Mouse (Mus musculus) hindbrain, embryonic 16.5 days (tissue): ENCODE measurements around the gene Rnf157. TPM values are rescaled to one million over a fixed set of nuclear protein-coding genes. Genes with fewer than 3 reads are reported as not detected.
"Not testable (repeated sequence)": the region's sequence is repeated elsewhere in the genome, so short reads cannot be mapped to it uniquely, and the experiment has no call there.

Experiments
- ATAC-seq: fragments of 200-750 bp; cut with Nextera tagmentation; 2 replicates; pipeline ENCODE4 v1.8.0; 2017; ENCODE audit warnings: moderate TSS enrichment, moderate library complexity
- H3K27ac ChIP-seq: fragments of 300-500 bp; sonication (generic); 2 replicates; pipeline ENCODE4 v1.5.1; 2014; ENCODE audit warnings: low read depth, mild to moderate bottlenecking, control low read depth, low read length, moderate library complexity
- H3K27me3 ChIP-seq: fragments of 300-500 bp; sonication (generic); replicated peaks from 2 replicates; pipeline ENCODE4 v1.6.1; 2014; ENCODE audit warnings: low read length; ENCODE audit not compliant: control insufficient read depth, insufficient read depth
- H3K36me3 ChIP-seq: fragments of 300-500 bp; sonication (generic); 2 replicates; pipeline ENCODE4 v1.6.1; 2014; ENCODE audit warnings: mild to moderate bottlenecking, low read length, moderate library complexity, mixed read lengths; ENCODE audit not compliant: control insufficient read depth, insufficient read depth
- H3K4me1 ChIP-seq: fragments of 300-500 bp; sonication (generic); 2 replicates; pipeline ENCODE4 v1.6.1; 2014; ENCODE audit warnings: low read depth, low read length; ENCODE audit not compliant: control insufficient read depth, insufficient read depth
- H3K4me2 ChIP-seq: fragments of 300-500 bp; sonication (generic); 2 replicates; pipeline ENCODE4 v1.6.1; 2014; ENCODE audit warnings: mild to moderate bottlenecking, low read length, control low read depth, moderate library complexity
- H3K4me3 ChIP-seq: fragments of 300-500 bp; sonication (generic); 2 replicates; pipeline ENCODE4 v1.5.1; 2014; ENCODE audit warnings: mild to moderate bottlenecking, low read length, control low read depth, moderate library complexity
- H3K9ac ChIP-seq: fragments of 300-500 bp; sonication (generic); 2 replicates; pipeline ENCODE4 v1.6.1; 2014; ENCODE audit warnings: low read depth, mild to moderate bottlenecking, control low read depth, low read length, moderate library complexity
- H3K9me3 ChIP-seq: fragments of 300-500 bp; sonication (generic); 2 replicates; pipeline ENCODE4 v1.6.1; 2014; ENCODE audit warnings: mild to moderate bottlenecking, low read length, moderate library complexity; ENCODE audit not compliant: control insufficient read depth
- WGBS: fragments of 180-500 bp; shearing (Covaris S2); extraction: QIAGEN DNeasy Blood & Tissue Kit; methylation state at CpG from one replicate; pipeline ENCODE4 v1.1.7; 2014; 5-methylcytosine and 5-hydroxymethylcytosine counted together
- polyA plus RNA-seq: library from polyadenylated mRNA; unstranded; fragments of >200 nt; fragmentation: Nextera tagmentation; extraction: Ambion mirVana; gene quantifications from 2 replicates; pipeline ENCODE4 v1.2.1, GENCODE M21; 2015

The Rnf157 gene
- polyA plus RNA-seq, 1 experiment from 2014 or later, result 28.5 TPM

GRCm38 (mm10) chr11:116429862-116430613, 17.2 kb upstream of the Rnf157 start:
- no peak for ATAC-seq
- Histone ChIP-seq H3K9me3 (no peaks in the 10 kb centered on the region), H3K4me2 (no peak overlapping the region), H3K4me3 (no peak overlapping the region), H3K27ac (no peak overlapping the region), H3K27me3 (no peaks in the 10 kb centered on the region), H3K36me3 (no peaks in the 10 kb centered on the region), H3K4me1 (peaks cover 2% of the 10 kb centered on the region), H3K9ac (no peak overlapping the region)
- 86% methylated on average over 9 of the region's 9 CpGs for WGBS

GRCm38 (mm10) chr11:116428872-116429859, 16.3 kb upstream of the Rnf157 start:
- H3K36me3 ChIP-seq, result no peaks in the 10 kb centered on the region
- ATAC-seq, result no peak
- WGBS, result 63% methylated on average over 11 of the region's 13 CpGs

DNA sequence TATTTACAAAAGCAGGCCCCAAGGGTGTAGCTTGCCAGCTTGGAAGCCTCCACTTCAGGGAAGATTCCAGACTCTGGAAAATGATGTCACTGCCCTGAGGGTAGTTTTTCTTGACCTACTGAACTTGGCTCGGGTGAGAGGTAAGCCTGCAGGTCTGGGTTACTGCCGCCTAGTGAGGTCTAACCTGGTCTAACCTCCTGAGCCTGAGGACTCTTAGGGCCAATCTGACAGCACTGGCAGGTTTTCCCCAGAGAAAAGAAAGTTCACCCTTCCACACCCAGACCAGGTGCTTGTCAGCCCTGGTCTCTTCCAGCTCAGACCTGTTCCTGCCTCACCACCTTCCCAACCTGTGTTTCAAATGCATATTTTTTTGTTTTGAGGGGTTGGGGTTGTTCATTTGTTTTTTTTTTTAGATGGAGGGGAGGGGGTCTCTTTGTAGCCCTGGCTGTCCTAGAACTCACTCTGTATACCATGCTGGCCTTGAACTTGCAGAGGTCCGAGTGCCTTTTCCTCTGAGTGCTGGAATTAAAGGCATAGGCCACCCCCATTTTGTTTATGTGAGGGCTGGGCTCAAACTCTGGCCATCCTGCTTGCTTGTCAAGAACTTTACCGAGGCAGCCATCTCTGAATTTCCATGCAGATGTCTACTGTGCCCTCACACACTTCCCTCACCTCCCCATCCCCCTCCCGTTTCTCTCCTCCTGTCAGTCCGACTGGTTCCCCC, 14.2 kb upstream of the Rnf157 start:
- Histone ChIP-seq H3K36me3 (no peaks in the 10 kb centered on the region), H3K27me3 (no peaks in the 10 kb centered on the region), H3K27ac (no peak overlapping the region), H3K4me3 (no peak overlapping the region), H3K9ac (no peak overlapping the region), H3K4me2 (no peak overlapping the region), H3K9me3 (no peaks in the 10 kb centered on the region), H3K4me1 (no peaks in the 10 kb centered on the region)
- WGBS, result 81% methylated on average over 6 of the region's 6 CpGs
- ATAC-seq, result no peak

More at GRCm38 (mm10) chr11:116428872-116429859, 16.3 kb upstream of the Rnf157 start:
- H3K9me3 ChIP-seq, result no peaks in the 10 kb centered on the region
- H3K27me3 ChIP-seq, result no peaks in the 10 kb centered on the region
- H3K4me1 ChIP-seq, result no peaks in the 10 kb centered on the region; the same call in 1 of the 2 replicates
- H3K9ac ChIP-seq, result no peak overlapping the region
- no peak overlapping the region for H3K4me3 ChIP-seq
- no peak overlapping the region for H3K27ac ChIP-seq
- H3K4me2 ChIP-seq, result no peak overlapping the region

- ATAC-seq, H3K4me3 ChIP-seq, H3K27ac ChIP-seq, H3K9me3 ChIP-seq, H3K36me3 ChIP-seq, H3K9ac ChIP-seq, H3K4me2 ChIP-seq, H3K4me1 ChIP-seq, H3K27me3 ChIP-seq: not testable (repeated sequence)
- WGBS, result 88% methylated on average over 11 of the region's 11 CpGs
Measured at GRCm38 (mm10) chr11:116426328-116426727, 13.5 kb upstream of the Rnf157 start.

DNA sequence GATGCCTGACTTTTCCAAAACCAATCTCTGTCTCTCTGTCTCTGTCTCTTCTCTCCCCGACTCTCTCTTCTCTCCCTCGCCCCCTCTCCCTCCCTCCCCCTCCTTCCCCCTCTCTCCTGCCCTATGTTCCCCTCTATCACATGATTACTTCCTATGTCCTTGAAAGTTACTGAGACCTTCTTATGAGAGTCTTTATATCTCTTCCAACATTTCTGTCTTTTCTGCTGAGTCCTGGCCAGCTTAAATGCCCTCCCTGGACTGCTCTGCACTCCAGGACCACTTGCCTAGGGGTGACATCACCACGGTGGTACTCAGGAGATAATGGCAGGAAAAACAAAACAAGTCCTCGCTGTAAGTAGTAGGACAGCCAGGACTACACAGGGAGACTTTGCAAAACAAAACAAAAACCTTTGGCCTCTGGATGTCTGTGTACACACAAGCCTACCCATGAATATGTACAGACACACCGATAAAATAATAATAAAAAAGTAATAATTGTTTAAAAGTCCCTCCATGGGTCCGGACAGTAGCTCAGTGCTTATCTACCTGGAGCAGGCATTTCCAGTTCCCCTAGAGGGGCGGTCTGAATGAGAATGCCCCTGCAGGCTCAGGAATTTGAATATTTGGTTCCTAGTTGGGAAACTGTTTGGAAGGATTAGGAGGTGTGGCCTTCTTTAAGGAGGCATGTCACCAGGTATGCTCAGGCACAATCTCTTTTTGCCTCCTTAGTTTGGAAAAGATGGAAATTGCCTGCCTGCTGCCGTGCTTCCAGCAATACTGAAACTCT, 12.0 kb upstream of the Rnf157 start:
- H3K27me3 ChIP-seq, result no peaks in the 10 kb centered on the region
- no peak overlapping the region for H3K4me2 ChIP-seq
- no peaks in the 10 kb centered on the region for H3K4me1 ChIP-seq
- no peak overlapping the region for H3K4me3 ChIP-seq
- H3K9me3 ChIP-seq, result no peaks in the 10 kb centered on the region
- ATAC-seq, result no peak
- H3K36me3 ChIP-seq, result no peaks in the 10 kb centered on the region
- 55% methylated on average over 8 of the region's 8 CpGs for WGBS
- no peak overlapping the region for H3K27ac ChIP-seq
- H3K9ac ChIP-seq, result no peak overlapping the region

DNA sequence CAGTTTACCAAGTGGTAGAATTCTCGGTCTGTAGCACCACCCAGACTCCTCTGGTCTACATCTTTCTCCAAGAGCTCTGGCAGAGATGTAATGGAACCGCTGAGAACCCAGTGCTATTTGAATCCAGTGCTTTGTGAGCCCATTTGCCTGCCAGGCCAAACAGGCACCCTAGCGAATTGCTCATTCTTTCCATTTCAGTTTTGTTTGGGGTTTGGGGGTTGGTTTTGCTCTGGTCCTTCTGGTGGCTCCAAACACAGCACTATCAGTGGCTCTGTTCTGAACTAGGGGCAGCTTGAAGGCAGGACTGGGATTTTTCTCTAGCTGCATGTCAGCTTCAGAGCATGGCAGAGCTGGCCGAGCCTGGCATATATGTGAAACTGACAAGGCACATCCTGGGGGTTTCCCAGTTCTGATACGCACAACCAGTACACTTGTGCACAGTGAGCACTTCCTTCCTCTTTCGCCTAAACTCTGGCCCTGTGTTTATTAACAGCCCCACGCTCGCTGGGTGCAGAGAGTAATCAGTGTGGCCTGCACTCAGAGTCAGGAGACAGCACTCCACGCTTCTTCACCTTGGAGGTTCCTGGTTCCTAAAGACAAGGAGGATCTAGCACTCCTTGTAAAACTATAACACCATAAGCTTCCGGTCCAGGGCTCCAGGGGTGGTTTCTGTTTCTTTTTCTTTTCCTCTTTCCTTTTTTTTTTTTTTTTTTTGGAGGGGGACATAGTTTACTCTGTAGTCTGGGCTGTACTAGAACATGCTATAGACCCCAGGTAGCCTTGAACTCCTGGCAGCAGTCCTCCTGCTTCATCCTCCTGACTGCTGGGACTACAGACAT, 11.2 kb upstream of the Rnf157 start:
- Histone ChIP-seq H3K4me2 (no peak overlapping the region), H3K4me1 (no peaks in the 10 kb centered on the region), H3K36me3 (no peaks in the 10 kb centered on the region), H3K27ac (no peak overlapping the region), H3K9me3 (no peaks in the 10 kb centered on the region), H3K27me3 (no peaks in the 10 kb centered on the region), H3K4me3 (no peak overlapping the region), H3K9ac (no peak overlapping the region)
- ATAC-seq, result no peak
- 81% methylated on average over 10 of the region's 10 CpGs for WGBS

DNA sequence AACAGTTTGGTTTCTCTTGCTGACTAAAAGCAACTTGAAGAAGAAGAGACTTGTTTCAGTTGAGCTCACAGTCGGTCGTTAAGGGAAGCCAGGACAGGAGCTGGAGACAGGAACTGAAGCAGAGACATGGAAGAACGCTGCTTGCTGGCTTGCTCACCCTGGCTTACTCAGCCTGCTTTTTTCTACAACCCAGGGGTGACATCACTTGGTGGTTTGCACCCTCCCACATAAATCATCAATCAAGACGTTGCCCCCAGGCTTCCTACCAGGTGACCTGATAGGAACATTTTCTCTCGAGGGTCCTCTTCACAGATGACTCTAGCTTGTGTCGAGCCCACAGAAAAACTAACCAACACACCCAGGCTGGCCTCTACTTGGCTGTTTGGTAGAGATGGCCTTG, 10.4 kb upstream of the Rnf157 start:
- 82% methylated on average over 6 of the region's 6 CpGs for WGBS
- Histone ChIP-seq H3K4me2 (no peak overlapping the region), H3K27me3 (no peaks in the 10 kb centered on the region), H3K9ac (no peak overlapping the region), H3K36me3 (no peaks in the 10 kb centered on the region), H3K27ac (no peak overlapping the region), H3K9me3 (no peaks in the 10 kb centered on the region), H3K4me1 (no peaks in the 10 kb centered on the region), H3K4me3 (no peak overlapping the region)
- ATAC-seq, result no peak

DNA sequence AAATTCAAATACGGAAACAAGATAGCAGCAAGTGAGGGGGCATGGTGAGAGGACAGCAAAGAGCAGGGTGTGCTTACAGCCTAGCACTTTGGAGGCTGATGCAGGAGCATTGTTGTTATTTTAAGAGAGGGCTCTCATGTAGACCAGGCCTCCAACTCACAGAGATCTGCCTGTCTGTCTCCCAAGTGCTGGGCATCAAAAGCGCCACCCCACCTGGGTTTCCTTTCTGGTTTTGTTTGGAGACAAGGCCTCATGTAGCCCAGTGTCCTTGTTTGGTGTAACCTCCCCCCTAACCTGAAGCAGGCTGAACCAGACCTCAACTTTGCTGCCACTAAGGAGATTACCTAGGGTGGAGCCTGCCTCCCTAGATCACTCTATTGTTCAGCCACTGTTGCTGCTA, 9.7 kb upstream of the Rnf157 start:
- Histone ChIP-seq H3K27ac (no peak overlapping the region), H3K4me3 (no peak overlapping the region), H3K9me3 (no peaks in the 10 kb centered on the region), H3K27me3 (no peaks in the 10 kb centered on the region), H3K4me2 (no peak overlapping the region), H3K4me1 (no peaks in the 10 kb centered on the region), H3K36me3 (no peaks in the 10 kb centered on the region), H3K9ac (no peak overlapping the region)
- no peak for ATAC-seq
- WGBS, result 71% methylated on average over 2 of the region's 2 CpGs
